Mouse (Mus musculus): ENCODE measurements around the gene Pdxp. TPM values are rescaled to one million over a fixed set of nuclear protein-coding genes. Genes with fewer than 3 reads are reported as not detected.
A peak's percentile ranks its signal among the peaks of the same experiment; 100 is the strongest.

Pdxp gene
- polyA plus RNA-seq (2015; fragmentation: Nextera tagmentation; extraction: Ambion mirVana) = 4.1 and 4.3 TPM in 2 replicates

DNA sequence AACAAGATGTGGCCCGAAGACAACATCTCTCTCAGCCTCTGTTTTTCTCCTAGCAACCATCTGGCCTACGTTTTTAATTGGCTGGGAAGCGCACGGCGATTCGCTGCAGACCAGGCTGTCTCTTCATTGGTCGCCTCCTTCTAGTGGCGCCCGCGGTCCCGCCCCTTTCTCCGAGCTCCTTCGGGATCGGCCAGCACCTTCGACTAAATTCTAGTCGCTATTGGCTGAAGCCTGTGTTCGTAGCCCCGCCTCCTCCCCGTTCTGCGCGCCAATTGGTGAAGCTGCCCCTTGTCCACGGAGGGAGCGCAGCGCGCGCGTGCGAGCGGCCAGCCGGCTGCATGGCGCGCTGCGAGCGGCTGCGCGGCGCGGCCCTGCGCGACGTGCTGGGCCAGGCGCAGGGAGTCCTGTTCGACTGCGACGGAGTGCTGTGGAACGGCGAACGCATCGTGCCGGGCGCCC lies at the start of gene Pdxp:
Gene Pdxp, plus strand, starts transcription at position 288 of the 459 bp plus-strand sequence.
- TF ChIP-seq CTCF (IDR thresholded peaks at IDR 0.05; ENCODE audit: low read depth) = no peak
- no peak for TF ChIP-seq EP300 (optimal IDR thresholded peaks at IDR 0.05)
- DNase-seq (ENCODE audit: low spot score) = peak; percentile 97
- WGBS = under 1% methylated on average over 50 of the region's 51 CpGs
- Histone ChIP-seq H3K9ac (ENCODE audit: low read length) (peak within 1 kb of the TSS; percentile 63), H3K9me3 (ENCODE audit: control insufficient read depth, low read length) (no peaks in the 10 kb centered on the region), H3K4me1 (replicated peaks; ENCODE audit: control insufficient read depth, insufficient read depth) (0 out of 2 replicates have a peak, but pooled peaks cover 2% of the 10 kb centered on the region), H3K27ac (replicated peaks) (peak within 1 kb of the TSS; percentile 25), H3K27me3 (ENCODE audit: control insufficient read depth, insufficient read depth, low read length) (no peaks in the 10 kb centered on the region), H3K4me2 (replicated peaks; ENCODE audit: low read depth) (peak within 1 kb of the TSS; percentile 94), H3K36me3 (ENCODE audit: control insufficient read depth, insufficient read depth, low read length) (peaks cover 23% of the 10 kb centered on the region), H3K4me3 (ENCODE audit: low read depth, low read length) (peak within 1 kb of the TSS; percentile 52)
- ATAC-seq (ENCODE audit: low FRiP score, low TSS enrichment) = peak; percentile 94

DNA sequence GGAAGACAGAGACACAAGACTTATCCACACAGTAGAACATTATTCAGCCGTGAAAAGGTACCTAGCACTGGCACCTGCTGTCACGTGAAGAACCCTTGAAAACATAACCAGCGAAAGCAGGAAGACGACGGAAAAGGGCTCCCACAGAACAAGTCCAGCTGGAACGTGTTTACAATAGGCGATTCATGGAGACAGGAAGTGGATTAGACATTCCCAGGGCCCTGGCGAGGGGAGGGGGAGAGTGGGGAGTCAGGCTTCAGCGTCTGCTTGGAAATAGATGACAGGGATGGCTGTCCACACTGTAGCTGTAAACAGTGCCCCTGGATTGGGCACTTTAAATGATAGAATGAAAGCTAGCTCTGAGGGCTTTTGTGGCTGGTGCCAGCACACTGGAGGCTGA lies 45.3 kb upstream of the Pdxp start:
- no peak for TF ChIP-seq EP300 (optimal IDR thresholded peaks at IDR 0.05)
- 0 out of 2 replicates have a peak, but pooled peaks have one; percentile 8 for TF ChIP-seq CTCF (IDR thresholded peaks at IDR 0.05; ENCODE audit: low read depth)
- Histone ChIP-seq H3K4me2 (replicated peaks; ENCODE audit: low read depth) (peak overlapping the region; percentile 23), H3K27ac (replicated peaks) (peak overlapping the region; percentile 87), H3K4me1 (replicated peaks; ENCODE audit: control insufficient read depth, insufficient read depth) (no peaks in the 10 kb centered on the region; the same call in 1 of the 2 replicates), H3K9ac (ENCODE audit: low read length) (no peak overlapping the region), H3K9me3 (ENCODE audit: control insufficient read depth, low read length) (no peaks in the 10 kb centered on the region), H3K4me3 (ENCODE audit: low read depth, low read length) (no peak overlapping the region), H3K36me3 (ENCODE audit: control insufficient read depth, insufficient read depth, low read length) (no peaks in the 10 kb centered on the region), H3K27me3 (ENCODE audit: control insufficient read depth, insufficient read depth, low read length) (no peaks in the 10 kb centered on the region)
- ATAC-seq (ENCODE audit: low FRiP score, low TSS enrichment) = peak; percentile 73
- WGBS = 4% methylated on average over 9 of the region's 9 CpGs
- DNase-seq (ENCODE audit: low spot score) = peak; percentile 79

DNA sequence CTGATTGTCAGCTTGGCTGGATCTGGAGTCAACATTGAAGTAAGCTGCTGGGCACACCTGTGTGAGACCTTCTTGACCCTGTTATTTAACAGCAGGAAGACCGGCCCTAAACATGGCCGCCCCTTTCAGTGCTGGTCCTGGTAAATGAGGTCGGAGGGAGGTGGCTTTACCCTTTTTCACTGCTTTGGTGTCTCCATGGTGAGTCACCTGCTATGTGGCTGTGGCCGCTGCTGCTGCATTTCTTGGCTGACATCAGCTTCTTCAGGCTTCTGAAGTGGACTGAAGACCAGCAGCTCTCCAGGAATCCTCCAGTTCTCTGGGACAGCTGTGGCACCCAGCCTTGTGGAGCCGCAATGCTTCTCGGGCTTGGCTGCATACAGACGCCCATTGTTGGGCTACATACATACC lies 44.9 kb upstream of the Pdxp start:
- no peaks in the 10 kb centered on the region for H3K27me3 ChIP-seq (ENCODE audit: control insufficient read depth, insufficient read depth, low read length)
- peak overlapping the region; percentile 87 for H3K27ac ChIP-seq (replicated peaks)
- H3K9me3 ChIP-seq (ENCODE audit: control insufficient read depth, low read length) = no peaks in the 10 kb centered on the region
- 22% methylated on average over 7 of the region's 7 CpGs for WGBS
- TF ChIP-seq CTCF (IDR thresholded peaks at IDR 0.05; ENCODE audit: low read depth) = no peak
- no peak for TF ChIP-seq EP300 (optimal IDR thresholded peaks at IDR 0.05)
- H3K4me2 ChIP-seq (replicated peaks; ENCODE audit: low read depth) = peak overlapping the region; percentile 23
- peak; percentile 66 for DNase-seq (ENCODE audit: low spot score)
- no peaks in the 10 kb centered on the region for H3K36me3 ChIP-seq (ENCODE audit: control insufficient read depth, insufficient read depth, low read length)
- no peaks in the 10 kb centered on the region; the same call in 1 of the 2 replicates for H3K4me1 ChIP-seq (replicated peaks; ENCODE audit: control insufficient read depth, insufficient read depth)
- H3K9ac ChIP-seq (ENCODE audit: low read length) = no peak overlapping the region
- H3K4me3 ChIP-seq (ENCODE audit: low read depth, low read length) = no peak overlapping the region
- peak; percentile 78 for ATAC-seq (ENCODE audit: low FRiP score, low TSS enrichment)

DNA sequence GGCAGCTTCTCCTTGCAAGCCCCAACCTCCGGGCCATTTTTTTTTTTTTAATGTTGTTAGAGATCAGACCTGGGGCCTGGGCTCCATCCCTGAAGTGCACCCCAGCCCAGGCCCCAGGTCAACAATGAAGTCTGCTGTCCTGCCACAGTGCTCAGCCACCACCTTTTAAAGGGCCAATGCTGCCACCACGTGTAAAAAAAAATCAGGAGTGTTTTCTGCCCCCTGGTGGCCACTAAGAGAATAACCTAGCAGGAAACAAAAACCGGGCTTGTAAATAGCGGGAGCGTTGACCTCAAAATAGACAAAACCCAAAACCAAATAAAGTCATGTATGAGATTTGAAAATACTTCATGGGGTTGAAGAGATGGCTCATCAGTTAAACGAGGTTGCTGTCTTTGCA lies 43.9 kb upstream of the Pdxp start:
- DNase-seq (ENCODE audit: low spot score) = peak; percentile 62
- TF ChIP-seq CTCF (IDR thresholded peaks at IDR 0.05; ENCODE audit: low read depth) (peak; percentile 82), EP300 (optimal IDR thresholded peaks at IDR 0.05) (no peak)
- 30% methylated on average over 6 of the region's 6 CpGs for WGBS

DNA sequence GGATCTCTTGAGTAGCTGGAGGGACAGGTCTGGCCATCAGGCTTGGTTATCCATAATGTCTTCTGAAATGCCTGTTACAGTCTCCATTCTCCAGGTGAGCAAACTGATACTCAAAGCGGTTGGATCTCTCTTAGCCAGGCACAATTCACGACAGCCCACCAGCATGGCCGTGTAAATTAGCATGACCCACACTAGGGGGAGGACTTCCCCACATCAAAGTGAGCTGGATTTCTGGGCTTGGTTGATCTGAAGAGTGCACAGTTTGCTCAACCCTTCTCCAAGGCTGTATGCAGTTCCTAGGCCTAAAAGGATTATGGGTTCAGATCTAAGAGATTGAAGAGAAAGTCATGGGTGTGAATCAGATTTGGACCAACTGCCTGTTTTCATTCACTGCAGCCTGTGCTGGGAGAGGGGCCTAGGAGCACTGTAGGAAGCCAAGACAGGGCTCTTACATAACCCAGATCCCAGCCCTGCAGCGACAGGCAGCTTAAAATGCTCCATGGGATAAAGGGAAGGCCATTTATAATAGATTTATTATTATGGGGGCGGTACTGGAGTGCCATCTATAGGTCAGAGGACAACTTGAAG lies 41.6 kb upstream of the Pdxp start:
- no peaks in the 10 kb centered on the region for H3K9me3 ChIP-seq (ENCODE audit: control insufficient read depth, low read length)
- no peaks in the 10 kb centered on the region; the same call in none of the 2 replicates for H3K4me1 ChIP-seq (replicated peaks; ENCODE audit: control insufficient read depth, insufficient read depth)
- peak; percentile 56 for TF ChIP-seq CTCF (IDR thresholded peaks at IDR 0.05; ENCODE audit: low read depth)
- no peak for TF ChIP-seq EP300 (optimal IDR thresholded peaks at IDR 0.05)
- no peak for DNase-seq (ENCODE audit: low spot score)
- H3K36me3 ChIP-seq (ENCODE audit: control insufficient read depth, insufficient read depth, low read length) = no peaks in the 10 kb centered on the region
- no peak for ATAC-seq (ENCODE audit: low FRiP score, low TSS enrichment)
- H3K27me3 ChIP-seq (ENCODE audit: control insufficient read depth, insufficient read depth, low read length) = no peaks in the 10 kb centered on the region
- 36% methylated on average over 5 of the region's 5 CpGs for whole genome bisulfite sequencing
- no peak overlapping the region for H3K9ac ChIP-seq (ENCODE audit: low read length)
- 0 out of 2 replicates have a peak overlapping the region, but pooled peaks have one; percentile 4 for H3K27ac ChIP-seq (replicated peaks)
- H3K4me2 ChIP-seq (replicated peaks; ENCODE audit: low read depth) = no peak overlapping the region
- no peak overlapping the region for H3K4me3 ChIP-seq (ENCODE audit: low read depth, low read length)

More for the DNA sequence above, 43.9 kb upstream of the Pdxp start:
- Histone ChIP-seq H3K9me3 (ENCODE audit: control insufficient read depth, low read length) (no peaks in the 10 kb centered on the region), H3K27ac (replicated peaks) (no peak overlapping the region), H3K9ac (ENCODE audit: low read length) (no peak overlapping the region), H3K4me3 (ENCODE audit: low read depth, low read length) (no peak overlapping the region), H3K4me1 (replicated peaks; ENCODE audit: control insufficient read depth, insufficient read depth) (no peaks in the 10 kb centered on the region; the same call in 1 of the 2 replicates), H3K36me3 (ENCODE audit: control insufficient read depth, insufficient read depth, low read length) (no peaks in the 10 kb centered on the region), H3K4me2 (replicated peaks; ENCODE audit: low read depth) (no peak overlapping the region), H3K27me3 (ENCODE audit: control insufficient read depth, insufficient read depth, low read length) (no peaks in the 10 kb centered on the region)
- no peak for ATAC-seq (ENCODE audit: low FRiP score, low TSS enrichment)

DNA sequence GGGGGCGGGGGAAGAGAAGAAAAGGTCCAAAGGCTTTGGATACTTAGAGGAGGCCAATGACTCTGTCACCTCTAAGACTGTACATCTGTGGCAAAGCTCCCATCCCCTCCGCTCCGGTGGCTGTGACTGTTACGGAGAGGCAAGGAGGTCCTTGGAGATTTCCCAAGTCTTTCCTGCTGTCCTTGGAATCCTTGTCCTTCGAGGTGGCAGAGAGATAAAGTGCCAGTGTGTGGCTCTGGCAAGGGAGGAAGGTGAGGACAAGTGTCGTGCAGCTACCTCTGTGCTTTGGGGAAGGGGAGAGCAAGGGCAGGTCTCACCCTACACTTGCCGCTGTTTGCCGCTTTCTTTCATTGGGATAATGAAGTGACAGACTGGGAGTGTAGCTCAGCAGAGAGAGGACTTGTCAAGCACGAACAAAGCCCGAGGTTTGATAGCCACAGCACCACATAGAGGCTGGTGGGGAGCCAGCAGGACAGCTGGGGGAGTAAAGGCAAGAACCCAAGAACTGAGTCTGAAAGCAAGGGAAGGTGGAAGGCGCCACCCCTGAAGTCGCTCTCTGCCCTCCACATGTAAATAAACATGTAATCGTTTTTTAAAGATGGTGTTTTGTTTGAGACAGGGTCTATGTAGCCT lies 39.8 kb upstream of the Pdxp start:
- Histone ChIP-seq H3K9me3 (ENCODE audit: control insufficient read depth, low read length) (no peaks in the 10 kb centered on the region), H3K9ac (ENCODE audit: low read length) (no peak overlapping the region), H3K27ac (replicated peaks) (no peak overlapping the region)

More for the DNA sequence above, 39.8 kb upstream of the Pdxp start:
- no peaks in the 10 kb centered on the region; the same call in 1 of the 2 replicates for H3K4me1 ChIP-seq (replicated peaks; ENCODE audit: control insufficient read depth, insufficient read depth)
- H3K27me3 ChIP-seq (ENCODE audit: control insufficient read depth, insufficient read depth, low read length) = no peaks in the 10 kb centered on the region
- H3K36me3 ChIP-seq (ENCODE audit: control insufficient read depth, insufficient read depth, low read length) = no peaks in the 10 kb centered on the region
- H3K4me2 ChIP-seq (replicated peaks; ENCODE audit: low read depth) = no peak overlapping the region
- WGBS = 47% methylated on average over 13 of the region's 13 CpGs
- no peak overlapping the region for H3K4me3 ChIP-seq (ENCODE audit: low read depth, low read length)
- ATAC-seq (ENCODE audit: low FRiP score, low TSS enrichment) (no peak), DNase-seq (ENCODE audit: low spot score) (no peak)
- TF ChIP-seq CTCF (IDR thresholded peaks at IDR 0.05; ENCODE audit: low read depth) (peak; percentile 26), EP300 (optimal IDR thresholded peaks at IDR 0.05) (no peak)
